Mouse (Mus musculus) stomach, embryonic 16.5 days (tissue): ENCODE results near the gene Trnp1. TPM values are rescaled to one million over a fixed set of nuclear protein-coding genes. Genes with fewer than 3 reads are reported as not detected.
A peak's percentile ranks its signal among the peaks of the same experiment; 100 is the strongest.

Experiments
- ATAC-seq: fragments of 200-750 bp; cut with Nextera tagmentation; 2 replicates; pipeline ENCODE4 v1.8.0; 2017; ENCODE audit warnings: moderate number of reproducible peaks, moderate TSS enrichment; ENCODE audit not compliant: insufficient read depth, low FRiP score
- H3K27ac ChIP-seq: fragments of 300-500 bp; sonication (generic); 2 replicates; pipeline ENCODE4 v1.5.1; 2014; ENCODE audit warnings: low read length
- H3K27me3 ChIP-seq: fragments of 300-500 bp; sonication (generic); 2 replicates; pipeline ENCODE4 v1.6.1; 2014; ENCODE audit warnings: low read length, control low read depth, mixed read lengths; ENCODE audit not compliant: control insufficient read depth, insufficient read depth
- H3K36me3 ChIP-seq: fragments of 300-500 bp; sonication (generic); 2 replicates; pipeline ENCODE4 v1.6.1; 2014; ENCODE audit warnings: low read length; ENCODE audit not compliant: control insufficient read depth, insufficient read depth
- H3K4me1 ChIP-seq: fragments of 300-500 bp; sonication (generic); 2 replicates; pipeline ENCODE4 v1.6.1; 2014; ENCODE audit warnings: low read length, control low read depth, mixed read lengths; ENCODE audit not compliant: control insufficient read depth, insufficient read depth
- H3K4me2 ChIP-seq: fragments of 300-500 bp; sonication (generic); 2 replicates; pipeline ENCODE4 v1.6.1; 2014; ENCODE audit warnings: low read depth, low read length, mixed read lengths
- H3K4me3 ChIP-seq: fragments of 300-500 bp; sonication (generic); replicated peaks from 2 replicates; pipeline ENCODE4 v1.5.1; 2014; ENCODE audit warnings: mild to moderate bottlenecking, low read length
- H3K9ac ChIP-seq: fragments of 300-500 bp; sonication (generic); 2 replicates; pipeline ENCODE4 v1.6.1; 2014; ENCODE audit warnings: low read length
- H3K9me3 ChIP-seq: fragments of 300-500 bp; sonication (generic); replicated peaks from 2 replicates; pipeline ENCODE4 v1.6.1; 2016; ENCODE audit warnings: low read length, control low read depth; ENCODE audit not compliant: control insufficient read depth
- WGBS: fragments of 180-500 bp; shearing (Covaris S2); extraction: QIAGEN DNeasy Blood & Tissue Kit; methylation state at CpG from one replicate; pipeline ENCODE4 v1.1.7; 2014; 5-methylcytosine and 5-hydroxymethylcytosine counted together
- polyA plus RNA-seq: library from polyadenylated mRNA; unstranded; fragments of >200 nt; fragmentation: Nextera tagmentation; extraction: Ambion mirVana; gene quantifications from 2 replicates; pipeline ENCODE4 v1.2.1, GENCODE M21; 2015

The Trnp1 gene
- polyA plus RNA-seq, 1 experiment from 2014 or later = 0.75 TPM

DNA sequence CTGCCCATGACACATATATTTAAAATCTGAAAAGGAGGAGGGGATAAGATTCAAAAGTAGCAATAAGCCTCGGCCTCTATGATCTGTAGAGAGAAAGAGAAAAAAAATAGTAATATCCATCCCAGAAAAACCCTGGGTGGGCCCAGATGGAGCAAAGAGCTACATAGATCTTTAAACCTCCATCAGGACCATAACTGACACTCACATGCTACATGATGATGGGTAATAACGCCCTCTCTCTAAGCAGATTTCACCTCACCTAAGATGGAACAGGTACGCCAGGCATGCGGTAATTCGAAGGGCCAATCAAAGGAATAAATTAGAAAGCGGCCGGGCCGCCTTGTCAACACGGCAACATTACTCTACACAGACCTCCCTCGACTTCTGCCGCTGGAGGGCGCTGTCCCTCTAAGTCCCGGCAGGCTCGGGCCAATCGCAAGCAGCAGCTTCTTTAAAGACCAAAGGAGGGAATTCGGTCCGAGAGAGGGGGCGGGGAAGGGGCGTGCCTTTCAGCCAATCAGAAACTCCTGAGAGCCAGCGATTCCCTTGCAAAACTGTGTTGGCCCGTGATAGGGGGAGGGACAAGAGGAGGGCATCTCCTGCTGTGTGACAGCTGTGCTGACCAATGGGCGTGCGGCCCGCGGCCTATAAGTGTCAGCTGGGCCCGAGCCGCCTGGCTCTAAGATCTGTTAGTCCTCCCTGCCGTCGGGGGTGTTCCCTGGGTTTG, 18.7 kb downstream of the Trnp1 start, which contains the start of gene Tent5b:
Gene Tent5b, plus strand, starts transcription at position 675 of the 727 bp plus-strand sequence.
- Histone ChIP-seq H3K27me3 (peaks cover 10% of the 10 kb centered on the region), H3K9me3 (no peaks in the 10 kb centered on the region), H3K4me1 (peaks cover 21% of the 10 kb centered on the region), H3K27ac (no peak within 1 kb of the TSS), H3K4me3 (peak within 1 kb of the TSS; percentile 54), H3K4me2 (peak within 1 kb of the TSS; percentile 68), H3K36me3 (no peaks in the 10 kb centered on the region), H3K9ac (peak within 1 kb of the TSS; percentile 70)
- ATAC-seq = peak; percentile 98
- 3% methylated on average over 29 of the region's 29 CpGs for WGBS

DNA sequence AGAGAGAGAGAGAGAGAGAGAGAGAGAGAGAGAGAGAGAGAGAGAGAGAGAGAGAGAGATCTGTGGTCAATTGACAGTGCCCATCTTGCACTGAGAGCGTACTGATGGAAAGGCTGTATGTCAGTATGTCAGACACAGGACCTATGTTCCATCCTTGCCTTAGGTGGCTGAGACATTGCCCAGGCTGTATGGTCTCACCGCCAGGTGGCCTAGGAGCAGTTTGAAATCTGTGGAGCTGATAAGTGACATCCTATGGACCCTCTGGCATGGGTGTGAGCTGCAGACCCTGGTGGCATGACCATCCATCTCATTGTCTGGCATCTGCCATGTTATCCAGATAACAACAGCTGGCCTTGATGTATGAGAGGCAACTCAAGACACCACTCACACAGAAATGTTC, 24.5 kb downstream of the Trnp1 start:
- 58% methylated on average over 2 of the region's 2 CpGs for WGBS
- no peak for ATAC-seq
- no peak overlapping the region for H3K4me2 ChIP-seq
- H3K4me1 ChIP-seq = peaks cover under 1% of the 10 kb centered on the region; the same call in 1 of the 2 replicates
- H3K36me3 ChIP-seq = no peaks in the 10 kb centered on the region
- peaks cover under 1% of the 10 kb centered on the region; the same call in 1 of the 2 replicates for H3K27me3 ChIP-seq
- H3K9me3 ChIP-seq = 0 out of 2 replicates have a peak, but pooled peaks cover 2% of the 10 kb centered on the region
- H3K9ac ChIP-seq = no peak overlapping the region
- no peak overlapping the region for H3K4me3 ChIP-seq
- H3K27ac ChIP-seq = no peak overlapping the region

DNA sequence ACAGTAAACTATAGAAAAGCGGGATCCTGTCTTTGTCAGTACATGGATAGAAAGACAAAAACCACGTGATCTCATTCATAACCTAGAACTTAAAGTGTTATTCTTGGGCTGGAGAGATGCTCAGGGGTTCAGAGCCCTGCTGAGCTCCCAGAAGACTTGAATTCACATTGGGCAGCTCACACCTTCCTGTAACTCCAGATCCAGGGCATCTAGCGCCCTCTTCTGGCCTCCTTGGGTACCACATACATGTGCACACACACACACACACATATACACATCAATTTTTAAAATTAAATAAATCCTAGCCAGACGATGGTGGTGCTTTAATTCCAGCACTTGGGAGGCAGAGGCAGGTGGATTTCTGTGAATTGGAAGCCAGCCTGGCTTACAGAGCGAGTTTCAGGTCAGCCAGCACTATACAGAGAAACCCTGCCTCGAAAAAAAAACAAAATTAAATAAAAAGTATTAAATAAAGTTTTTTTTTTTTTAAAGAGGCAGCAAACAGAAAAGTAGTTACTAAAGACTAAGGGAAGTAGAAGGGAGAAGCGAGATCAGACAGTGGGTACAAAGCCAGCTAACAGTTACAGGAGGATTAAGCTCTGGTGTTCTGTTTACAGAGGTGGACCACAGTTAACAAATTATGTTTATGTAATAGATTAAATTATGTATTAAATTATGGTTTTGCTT, 27.1 kb downstream of the Trnp1 start:
- Histone ChIP-seq H3K27me3 (peaks cover 3% of the 10 kb centered on the region; the same call in 1 of the 2 replicates), H3K4me2 (no peak overlapping the region), H3K36me3 (no peaks in the 10 kb centered on the region), H3K27ac (no peak overlapping the region), H3K9ac (no peak overlapping the region), H3K4me3 (no peak overlapping the region), H3K9me3 (0 out of 2 replicates have a peak, but pooled peaks cover 2% of the 10 kb centered on the region), H3K4me1 (peaks cover 4% of the 10 kb centered on the region; the same call in 1 of the 2 replicates)
- ATAC-seq = no peak
- WGBS = 77% methylated on average over 7 of the region's 7 CpGs

DNA sequence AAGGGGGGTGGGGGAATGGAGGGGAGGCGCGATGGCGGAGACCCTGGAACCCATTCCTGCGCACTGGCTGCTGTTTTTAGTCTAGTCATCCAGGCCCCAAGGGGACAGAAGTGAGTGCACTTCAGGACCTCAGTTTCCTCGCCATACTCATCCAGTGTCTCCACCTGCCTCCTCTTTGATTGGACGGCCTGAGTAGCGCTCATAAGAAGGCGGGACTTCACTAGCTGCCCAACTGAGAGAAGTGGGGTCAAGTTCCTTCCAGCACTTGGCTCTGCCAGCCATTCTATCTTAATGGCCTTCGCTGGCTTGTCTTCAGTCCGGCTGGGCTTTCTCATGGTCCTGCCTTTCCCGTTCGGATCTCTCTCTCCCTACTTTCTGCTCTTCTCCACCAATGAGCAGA, 29.2 kb downstream of the Trnp1 start:
- Histone ChIP-seq H3K4me3 (0 out of 2 replicates have a peak overlapping the region, but pooled peaks have one; percentile 11), H3K9ac (no peak overlapping the region), H3K4me1 (peaks cover 4% of the 10 kb centered on the region; the same call in 1 of the 2 replicates), H3K36me3 (no peaks in the 10 kb centered on the region), H3K9me3 (0 out of 2 replicates have a peak, but pooled peaks cover 2% of the 10 kb centered on the region), H3K4me2 (peak overlapping the region; percentile 70), H3K27me3 (peaks cover 3% of the 10 kb centered on the region; the same call in 1 of the 2 replicates), H3K27ac (no peak overlapping the region)
- WGBS = 18% methylated on average over 12 of the region's 12 CpGs
- ATAC-seq = no peak

DNA sequence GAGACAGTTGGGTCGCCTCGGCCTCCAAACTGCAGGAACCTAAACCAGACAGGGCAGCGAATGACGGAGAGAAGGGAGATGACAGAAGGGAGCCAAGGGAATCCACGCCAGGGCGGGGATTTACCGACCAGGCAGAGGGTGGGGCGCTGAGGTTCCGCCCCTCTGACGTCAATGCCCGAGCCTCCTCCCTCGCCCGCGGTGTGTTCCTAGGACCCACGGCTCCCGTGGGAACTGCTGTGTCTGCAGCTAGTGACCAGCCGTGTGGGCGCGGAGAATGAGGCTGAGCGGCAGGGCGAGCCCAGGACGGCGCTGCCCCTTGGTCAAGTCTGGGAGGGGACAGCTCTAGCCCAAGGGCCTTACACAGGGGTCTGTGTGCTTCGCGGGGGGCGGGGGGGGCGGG, 30.3 kb downstream of the Trnp1 start:
- Histone ChIP-seq H3K9ac (peak overlapping the region; percentile 71), H3K36me3 (no peaks in the 10 kb centered on the region), H3K4me2 (peak overlapping the region; percentile 70), H3K27me3 (peaks cover 3% of the 10 kb centered on the region; the same call in 1 of the 2 replicates), H3K4me1 (peaks cover 4% of the 10 kb centered on the region; the same call in 1 of the 2 replicates), H3K4me3 (peak overlapping the region; percentile 47), H3K27ac (no peak overlapping the region), H3K9me3 (0 out of 2 replicates have a peak, but pooled peaks cover 2% of the 10 kb centered on the region)
- ATAC-seq = peak; percentile 79; the same call in 1 of the 2 replicates
- 1% methylated on average over 26 of the region's 27 CpGs for WGBS

DNA sequence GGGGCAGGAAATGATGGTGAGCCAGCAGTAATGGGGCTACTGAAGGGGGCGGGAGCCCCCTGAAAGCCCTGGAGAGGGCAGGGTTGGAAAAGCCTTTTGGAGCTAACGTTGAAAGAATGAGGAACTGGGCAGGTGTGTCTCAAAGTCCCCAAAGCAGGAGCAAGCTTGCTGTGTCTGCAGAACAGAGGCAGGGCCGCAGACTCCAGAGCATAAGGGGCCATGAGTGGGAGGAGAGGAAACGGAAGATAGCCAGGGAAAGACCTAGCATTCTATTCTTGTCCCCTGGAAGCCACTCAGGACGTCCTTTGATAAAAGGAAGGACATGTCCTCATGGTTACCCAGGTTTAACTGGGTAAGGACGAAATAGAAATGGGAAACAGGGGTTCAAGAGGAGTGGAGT, 35.2 kb downstream of the Trnp1 start:
- Histone ChIP-seq H3K27ac (peak overlapping the region; percentile 46; the same call in 1 of the 2 replicates), H3K9ac (no peak overlapping the region; the same call in 1 of the 2 replicates), H3K9me3 (no peaks in the 10 kb centered on the region), H3K4me1 (0 out of 2 replicates have a peak, but pooled peaks cover 5% of the 10 kb centered on the region), H3K36me3 (no peaks in the 10 kb centered on the region), H3K4me2 (no peak overlapping the region), H3K4me3 (no peak overlapping the region), H3K27me3 (no peaks in the 10 kb centered on the region)
- WGBS = 48% methylated on average over 6 of the region's 6 CpGs
- ATAC-seq = no peak

DNA sequence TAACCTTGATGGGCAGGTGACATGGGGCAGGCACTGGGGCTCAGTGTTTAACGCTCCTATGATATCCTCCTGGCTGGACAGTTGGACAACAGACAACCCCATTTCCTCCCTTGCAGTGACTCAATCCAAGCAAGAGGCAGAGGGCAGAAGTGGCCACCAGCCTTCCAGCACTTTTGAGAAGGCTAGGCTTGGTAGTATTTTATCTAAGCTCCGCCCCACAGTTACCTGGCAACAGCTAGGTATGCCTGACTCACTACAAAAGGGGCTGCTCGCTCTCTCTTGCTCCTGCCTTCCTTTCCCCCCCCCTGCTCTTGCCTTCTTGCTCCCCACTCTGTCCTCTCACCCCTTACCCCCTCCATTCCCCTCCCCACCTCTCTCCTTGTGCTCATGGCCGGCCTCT, 37.0 kb downstream of the Trnp1 start:
- Histone ChIP-seq H3K4me1 (0 out of 2 replicates have a peak, but pooled peaks cover 5% of the 10 kb centered on the region), H3K9me3 (no peaks in the 10 kb centered on the region), H3K9ac (no peak overlapping the region), H3K4me3 (no peak overlapping the region), H3K36me3 (no peaks in the 10 kb centered on the region), H3K27ac (no peak overlapping the region), H3K27me3 (no peaks in the 10 kb centered on the region), H3K4me2 (no peak overlapping the region)
- 59% methylated on average over 4 of the region's 4 CpGs for WGBS
- ATAC-seq = no peak

DNA sequence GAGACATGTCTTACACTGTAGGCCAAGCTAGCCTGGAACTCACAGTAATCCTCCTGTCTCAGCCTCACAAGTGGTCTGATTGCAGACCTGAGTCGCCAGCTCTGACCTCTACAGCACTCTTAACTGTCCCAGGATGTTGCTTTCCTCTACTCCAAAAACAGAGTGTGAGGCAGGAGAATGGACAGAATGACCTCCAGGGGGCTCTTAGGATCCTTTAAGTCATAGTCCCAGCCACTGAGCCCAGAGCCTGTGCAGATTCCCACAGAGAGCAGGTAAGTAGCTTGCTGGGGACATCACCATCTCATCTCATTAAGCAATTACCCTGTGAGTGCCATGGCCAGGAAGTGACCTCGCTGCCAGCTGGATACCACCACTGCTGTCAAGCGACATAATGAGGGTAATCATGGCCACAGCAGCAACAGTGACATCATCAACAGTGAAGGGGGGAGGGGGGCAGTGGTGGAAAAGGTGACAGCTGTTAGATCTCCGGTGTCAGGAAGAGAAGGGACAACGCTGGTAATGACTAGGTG, 37.5 kb downstream of the Trnp1 start:
- Histone ChIP-seq H3K27ac (no peak overlapping the region), H3K27me3 (no peaks in the 10 kb centered on the region), H3K4me2 (no peak overlapping the region), H3K9me3 (no peaks in the 10 kb centered on the region), H3K36me3 (no peaks in the 10 kb centered on the region), H3K4me3 (no peak overlapping the region), H3K4me1 (0 out of 2 replicates have a peak, but pooled peaks cover 5% of the 10 kb centered on the region), H3K9ac (no peak overlapping the region)
- 40% methylated on average over 5 of the region's 5 CpGs for WGBS
- ATAC-seq = no peak
